Mouse (Mus musculus) forebrain, embryonic 12.5 days (tissue): ENCODE data around the gene Fuz. TPM values are rescaled to one million over a fixed set of nuclear protein-coding genes. Genes with fewer than 3 reads are reported as not detected.
"Not testable (repeated sequence)": the region's sequence is repeated elsewhere in the genome, so short reads cannot be mapped to it uniquely, and the experiment has no call there.

Experiments
- ATAC-seq: fragments of 200-750 bp; cut with Nextera tagmentation; 2 replicates; pipeline ENCODE4 v1.8.0; 2017; ENCODE audit warnings: moderate TSS enrichment; ENCODE audit not compliant: low FRiP score
- H3K27ac ChIP-seq: fragments of 300-500 bp; sonication (generic); 2 replicates; pipeline ENCODE4 v1.5.1; 2016; ENCODE audit warnings: mild to moderate bottlenecking
- H3K27me3 ChIP-seq: fragments of 300-500 bp; sonication (generic); 2 replicates; pipeline ENCODE4 v1.6.1; 2016; ENCODE audit warnings: mild to moderate bottlenecking
- H3K36me3 ChIP-seq: fragments of 300-500 bp; sonication (generic); replicated peaks from 2 replicates; pipeline ENCODE4 v1.6.1; 2016; ENCODE audit warnings: mild to moderate bottlenecking
- H3K4me1 ChIP-seq: fragments of 300-500 bp; sonication (generic); 2 replicates; pipeline ENCODE4 v1.6.1; 2016
- H3K4me2 ChIP-seq: fragments of 300-500 bp; sonication (generic); 2 replicates; pipeline ENCODE4 v1.6.1; 2016; ENCODE audit warnings: mild to moderate bottlenecking, moderate library complexity
- H3K4me3 ChIP-seq: fragments of 300-500 bp; sonication (generic); replicated peaks from 2 replicates; pipeline ENCODE4 v1.5.1; 2016; ENCODE audit warnings: mild to moderate bottlenecking
- H3K9ac ChIP-seq: fragments of 300-500 bp; sonication (generic); 2 replicates; pipeline ENCODE4 v1.6.1; 2016; ENCODE audit warnings: mild to moderate bottlenecking
- H3K9me3 ChIP-seq: fragments of 300-500 bp; sonication (generic); 2 replicates; pipeline ENCODE4 v1.6.1; 2016
- WGBS: fragments of 180-500 bp; shearing (Covaris S2); methylation state at CpG from one replicate; pipeline ENCODE4 v1.1.7; 2016; 5-methylcytosine and 5-hydroxymethylcytosine counted together
- polyA plus RNA-seq: library from polyadenylated mRNA; unstranded; fragments of >200 nt; fragmentation: Nextera tagmentation; extraction: Ambion mirVana; gene quantifications from 2 replicates; pipeline ENCODE4 v1.2.1, GENCODE M21; 2016

Gene Fuz
- polyA plus RNA-seq, 1 experiment from 2014 or later: 27.4 TPM

DNA sequence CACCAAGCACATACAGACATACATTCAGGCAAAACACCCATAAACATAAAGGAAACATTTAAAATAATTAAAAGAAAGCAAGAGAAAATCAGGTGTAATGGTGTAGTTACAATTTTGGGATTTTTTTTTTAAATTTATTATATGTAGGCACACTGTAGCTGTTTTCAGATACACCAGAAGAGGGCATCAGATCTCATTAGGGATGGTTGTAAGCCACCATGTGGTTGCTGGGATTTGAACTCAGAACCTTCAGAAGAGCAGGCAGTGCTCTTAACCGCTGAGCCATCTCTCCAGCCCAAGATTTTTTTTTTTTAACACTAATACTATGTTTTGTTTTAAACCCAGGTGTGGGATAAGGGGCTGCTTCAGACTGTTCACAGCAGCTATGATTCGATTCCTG, 24.1 kb upstream of the Fuz start:
- Histone ChIP-seq H3K36me3 (peaks cover 19% of the 10 kb centered on the region), H3K4me1 (peaks cover 30% of the 10 kb centered on the region)
- not testable (repeated sequence) for H3K9ac ChIP-seq, H3K9me3 ChIP-seq, H3K27me3 ChIP-seq, H3K4me2 ChIP-seq, H3K27ac ChIP-seq, H3K4me3 ChIP-seq, ATAC-seq
- WGBS: 90% methylated on average over 2 of the region's 2 CpGs

DNA sequence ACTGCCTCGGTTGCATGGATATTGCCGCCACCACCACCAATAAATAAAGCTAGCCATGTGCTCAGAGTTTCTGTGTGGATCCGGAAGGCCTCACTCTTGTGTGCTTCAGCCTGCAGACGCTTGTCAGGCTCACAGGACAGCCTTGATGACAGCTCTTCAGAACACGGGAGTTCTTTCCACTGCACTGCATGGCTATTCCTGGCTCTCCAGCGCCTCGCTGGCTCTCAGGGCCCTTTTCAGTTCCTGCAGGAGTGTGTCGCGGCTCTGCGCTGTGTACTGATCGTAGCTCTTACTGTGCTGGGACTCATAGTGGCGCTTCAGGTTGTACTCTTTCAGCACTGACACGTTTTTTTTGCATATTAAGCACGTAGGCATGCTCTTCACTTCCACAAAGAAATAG, 18.0 kb upstream of the Fuz start:
- Histone ChIP-seq H3K9ac (no peak overlapping the region), H3K4me1 (peaks cover 1% of the 10 kb centered on the region; the same call in 1 of the 2 replicates), H3K27ac (no peak overlapping the region), H3K36me3 (peaks cover 70% of the 10 kb centered on the region), H3K27me3 (no peaks in the 10 kb centered on the region), H3K4me2 (no peak overlapping the region), H3K4me3 (no peak overlapping the region), H3K9me3 (no peaks in the 10 kb centered on the region)
- WGBS: 91% methylated on average over 14 of the region's 14 CpGs
- ATAC-seq: no peak

DNA sequence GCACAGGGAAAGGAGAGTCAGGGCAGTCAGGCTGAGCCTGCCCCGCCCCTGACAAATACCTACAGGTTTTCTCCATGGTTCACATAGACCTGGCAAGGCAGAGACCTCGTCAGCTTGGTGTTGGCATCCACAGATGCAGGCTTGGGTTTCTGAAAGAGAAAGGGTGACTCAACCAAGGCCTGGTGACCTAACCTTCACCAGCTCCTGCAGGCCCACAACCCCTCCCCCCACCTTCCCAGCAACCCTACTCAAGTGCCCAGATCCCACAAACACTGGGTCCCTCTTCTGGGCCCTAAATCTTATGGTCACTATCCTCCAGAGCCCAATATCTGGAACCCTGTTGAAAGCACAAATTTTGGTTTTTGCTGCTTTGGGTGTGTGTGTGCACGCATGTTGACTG, 12.8 kb upstream of the Fuz start:
- H3K4me1 ChIP-seq: no peaks in the 10 kb centered on the region; the same call in 1 of the 2 replicates
- H3K27ac ChIP-seq: no peak overlapping the region
- H3K27me3 ChIP-seq: no peaks in the 10 kb centered on the region
- no peak for ATAC-seq
- no peak overlapping the region for H3K4me3 ChIP-seq
- 93% methylated on average over 3 of the region's 3 CpGs for WGBS
- H3K36me3 ChIP-seq: peaks cover 85% of the 10 kb centered on the region
- H3K9me3 ChIP-seq: no peaks in the 10 kb centered on the region
- no peak overlapping the region for H3K9ac ChIP-seq
- no peak overlapping the region for H3K4me2 ChIP-seq

DNA sequence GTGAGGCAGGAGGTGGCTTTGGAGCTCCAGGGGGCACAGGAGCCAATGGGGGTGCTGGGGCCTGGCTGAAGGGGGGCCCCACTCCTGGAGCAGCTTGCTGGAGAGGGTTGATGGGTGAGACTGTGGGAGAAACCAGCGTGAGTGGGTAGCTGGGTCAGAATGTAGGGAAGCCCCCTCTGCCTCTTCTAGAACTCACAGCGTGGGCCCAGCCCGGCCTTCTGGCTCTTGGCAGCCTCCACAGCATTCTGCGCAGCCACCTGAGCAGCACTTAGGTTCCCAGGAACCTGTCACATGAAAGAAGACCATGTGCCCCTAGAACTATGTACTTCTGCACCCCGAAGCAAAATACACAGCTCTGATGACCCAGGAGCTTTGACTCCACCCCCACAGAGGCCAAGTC, 11.2 kb upstream of the Fuz start:
- H3K27ac ChIP-seq: no peak overlapping the region
- no peak overlapping the region for H3K4me2 ChIP-seq
- H3K4me3 ChIP-seq: no peak overlapping the region
- H3K9ac ChIP-seq: no peak overlapping the region
- ATAC-seq: no peak
- no peaks in the 10 kb centered on the region for H3K9me3 ChIP-seq
- H3K36me3 ChIP-seq: peaks cover 85% of the 10 kb centered on the region
- no peaks in the 10 kb centered on the region; the same call in 1 of the 2 replicates for H3K4me1 ChIP-seq
- 99% methylated on average over 5 of the region's 5 CpGs for WGBS
- no peaks in the 10 kb centered on the region for H3K27me3 ChIP-seq

DNA sequence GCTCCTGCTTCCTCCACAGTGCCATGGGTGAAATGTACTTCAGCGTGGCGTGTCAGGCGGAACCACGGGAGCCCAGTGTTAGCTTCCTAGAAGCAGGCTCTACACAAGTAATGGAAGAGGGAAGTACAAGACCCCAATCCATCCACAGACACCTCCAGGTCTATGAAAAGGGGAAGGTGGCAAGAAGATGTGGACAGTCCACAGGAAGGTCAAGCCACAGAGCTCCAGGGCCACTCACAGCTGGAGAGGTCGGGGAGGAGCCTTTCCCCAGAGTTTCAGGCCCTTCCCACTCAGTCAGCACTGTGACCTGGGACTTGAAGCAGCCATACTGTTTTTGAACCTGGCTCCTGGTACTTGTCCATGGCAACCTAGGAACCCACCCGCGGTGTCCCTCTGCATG, 8.9 kb upstream of the Fuz start:
- 87% methylated on average over 7 of the region's 7 CpGs for WGBS
- no peak for ATAC-seq
- no peak overlapping the region for H3K27ac ChIP-seq
- peaks cover 70% of the 10 kb centered on the region for H3K36me3 ChIP-seq
- peaks cover 17% of the 10 kb centered on the region for H3K4me1 ChIP-seq
- no peaks in the 10 kb centered on the region for H3K27me3 ChIP-seq
- H3K4me3 ChIP-seq: no peak overlapping the region
- H3K4me2 ChIP-seq: no peak overlapping the region
- no peaks in the 10 kb centered on the region for H3K9me3 ChIP-seq
- no peak overlapping the region for H3K9ac ChIP-seq

DNA sequence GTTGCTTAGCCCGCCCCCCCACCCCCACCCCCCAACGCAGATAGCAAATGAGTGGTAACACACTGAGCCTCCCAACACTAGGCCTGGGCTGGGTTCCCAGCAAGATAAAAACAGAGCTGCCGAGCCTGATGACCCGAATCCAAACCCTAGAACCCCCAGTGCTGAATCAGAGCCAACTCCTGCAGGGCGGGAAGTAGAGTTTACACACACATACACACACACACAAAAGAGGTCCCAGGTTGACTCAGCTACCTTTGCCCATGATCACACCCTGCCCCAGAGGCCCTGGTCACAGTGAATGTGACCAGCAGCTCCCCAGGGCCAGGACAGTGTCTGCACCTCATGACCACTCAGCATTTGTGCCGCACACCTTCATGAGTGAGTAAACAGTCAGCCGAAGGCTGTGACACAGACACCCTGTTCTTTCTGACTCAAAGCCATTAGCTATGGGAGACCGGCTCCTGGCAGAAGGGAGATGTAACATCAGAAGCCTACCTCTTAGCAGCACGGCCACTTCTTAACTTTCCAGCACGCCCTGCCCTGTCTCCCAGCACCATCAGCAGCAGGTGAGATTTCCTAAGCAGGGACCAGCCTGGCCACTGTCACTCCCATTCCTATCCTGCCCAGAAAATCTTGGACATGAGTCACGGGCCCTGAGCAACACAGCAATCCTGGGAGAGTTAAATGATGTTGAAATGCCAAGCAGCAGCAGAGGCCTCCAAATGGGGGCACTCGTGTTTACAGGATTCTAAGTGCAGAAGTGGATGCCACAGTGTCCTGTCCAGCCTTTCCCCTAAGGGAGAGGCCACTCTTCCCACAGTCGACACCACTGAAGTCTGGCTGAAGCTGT, 7.4 kb upstream of the Fuz start:
- no peak overlapping the region for H3K4me2 ChIP-seq
- no peak overlapping the region; the same call in 1 of the 2 replicates for H3K9ac ChIP-seq
- ATAC-seq: no peak
- WGBS: 92% methylated on average over 13 of the region's 13 CpGs
- H3K36me3 ChIP-seq: peaks cover 57% of the 10 kb centered on the region
- H3K4me1 ChIP-seq: peaks cover 22% of the 10 kb centered on the region
- no peak overlapping the region for H3K27ac ChIP-seq
- H3K27me3 ChIP-seq: no peaks in the 10 kb centered on the region
- no peak overlapping the region for H3K4me3 ChIP-seq
- no peaks in the 10 kb centered on the region for H3K9me3 ChIP-seq

DNA sequence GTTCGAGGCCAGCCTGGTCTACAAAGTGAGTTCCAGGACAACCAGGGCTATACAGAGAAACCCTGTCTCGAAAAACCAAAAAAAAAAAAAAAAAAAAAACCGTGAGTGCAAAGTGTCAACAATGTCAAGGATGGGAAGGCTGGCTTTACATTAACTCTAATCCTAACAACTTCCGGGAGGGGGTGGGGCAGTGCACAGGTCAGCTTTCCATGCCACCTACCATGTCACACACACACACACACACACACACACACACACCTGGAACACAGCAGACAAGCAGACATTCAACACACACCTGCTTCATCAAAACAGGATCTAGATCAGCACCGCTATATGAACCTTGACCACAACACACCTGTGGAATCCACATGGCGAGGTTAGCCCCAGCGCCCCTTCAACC, 5.7 kb upstream of the Fuz start:
- ATAC-seq: no peak
- H3K36me3 ChIP-seq: peaks cover 42% of the 10 kb centered on the region
- peak overlapping the region; percentile 89 for H3K9ac ChIP-seq

DNA sequence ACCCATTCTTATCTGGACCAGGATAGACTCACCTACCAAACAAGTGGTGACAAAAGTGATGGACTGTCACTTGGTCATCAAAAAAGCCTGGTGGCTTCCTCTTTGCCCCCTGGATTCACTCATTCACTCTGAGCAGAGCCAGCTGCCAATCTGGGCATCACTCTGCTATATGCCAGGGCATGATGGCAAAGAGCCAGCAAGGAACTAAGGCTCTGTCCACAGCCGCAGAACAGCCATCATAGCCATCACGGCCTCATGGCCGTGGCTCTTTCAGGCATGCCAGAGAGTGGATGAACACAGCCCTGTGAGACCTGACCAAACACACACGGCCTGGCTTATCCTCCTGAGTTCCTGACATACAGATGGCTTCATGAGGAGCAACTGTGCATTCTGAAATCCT, 5.1 kb upstream of the Fuz start:
- ATAC-seq: no peak
- H3K27me3 ChIP-seq: no peaks in the 10 kb centered on the region
- no peaks in the 10 kb centered on the region for H3K9me3 ChIP-seq
- WGBS: 73% methylated on average over 4 of the region's 4 CpGs
- H3K27ac ChIP-seq: 0 out of 2 replicates have a peak overlapping the region, but pooled peaks have one; percentile 15
- H3K4me3 ChIP-seq: peak overlapping the region; percentile 83
- H3K36me3 ChIP-seq: peaks cover 37% of the 10 kb centered on the region
- H3K9ac ChIP-seq: peak overlapping the region; percentile 89
- peaks cover 41% of the 10 kb centered on the region for H3K4me1 ChIP-seq
- H3K4me2 ChIP-seq: peak overlapping the region; percentile 96

More for the DNA sequence above, 5.7 kb upstream of the Fuz start:
- 87% methylated on average over 7 of the region's 7 CpGs for WGBS
- H3K4me1 ChIP-seq: peaks cover 39% of the 10 kb centered on the region
- H3K4me3 ChIP-seq: peak overlapping the region; percentile 83; the same call in 1 of the 2 replicates
- H3K4me2 ChIP-seq: peak overlapping the region; percentile 96
- no peaks in the 10 kb centered on the region for H3K27me3 ChIP-seq
- no peaks in the 10 kb centered on the region for H3K9me3 ChIP-seq
- no peak overlapping the region for H3K27ac ChIP-seq

DNA sequence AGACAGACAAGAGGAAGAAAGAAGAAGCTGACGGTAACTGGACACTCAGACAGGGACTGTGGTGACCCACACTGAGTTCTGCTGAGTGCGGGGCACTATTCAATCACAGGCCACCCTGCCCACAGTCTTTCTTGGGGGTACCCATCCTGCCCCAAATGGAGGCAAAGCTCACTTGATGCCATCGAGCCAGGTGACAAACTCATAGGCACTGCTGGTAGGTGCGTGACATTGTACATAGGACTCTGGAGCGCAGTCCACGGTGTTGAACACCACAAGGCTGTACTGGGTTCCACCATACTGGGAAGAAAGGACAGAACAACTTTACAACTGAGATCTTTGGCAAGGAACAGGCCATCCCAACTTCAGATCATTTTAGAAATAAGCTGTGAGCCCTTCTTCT, 4.3 kb upstream of the Fuz start:
- Histone ChIP-seq H3K4me3 (peak overlapping the region; percentile 83), H3K27me3 (no peaks in the 10 kb centered on the region), H3K9ac (peak overlapping the region; percentile 89), H3K36me3 (peaks cover 28% of the 10 kb centered on the region), H3K27ac (peak overlapping the region; percentile 98), H3K9me3 (no peaks in the 10 kb centered on the region), H3K4me2 (peak overlapping the region; percentile 96), H3K4me1 (peaks cover 45% of the 10 kb centered on the region)
- no peak for ATAC-seq
- WGBS: 20% methylated on average over 6 of the region's 6 CpGs

DNA sequence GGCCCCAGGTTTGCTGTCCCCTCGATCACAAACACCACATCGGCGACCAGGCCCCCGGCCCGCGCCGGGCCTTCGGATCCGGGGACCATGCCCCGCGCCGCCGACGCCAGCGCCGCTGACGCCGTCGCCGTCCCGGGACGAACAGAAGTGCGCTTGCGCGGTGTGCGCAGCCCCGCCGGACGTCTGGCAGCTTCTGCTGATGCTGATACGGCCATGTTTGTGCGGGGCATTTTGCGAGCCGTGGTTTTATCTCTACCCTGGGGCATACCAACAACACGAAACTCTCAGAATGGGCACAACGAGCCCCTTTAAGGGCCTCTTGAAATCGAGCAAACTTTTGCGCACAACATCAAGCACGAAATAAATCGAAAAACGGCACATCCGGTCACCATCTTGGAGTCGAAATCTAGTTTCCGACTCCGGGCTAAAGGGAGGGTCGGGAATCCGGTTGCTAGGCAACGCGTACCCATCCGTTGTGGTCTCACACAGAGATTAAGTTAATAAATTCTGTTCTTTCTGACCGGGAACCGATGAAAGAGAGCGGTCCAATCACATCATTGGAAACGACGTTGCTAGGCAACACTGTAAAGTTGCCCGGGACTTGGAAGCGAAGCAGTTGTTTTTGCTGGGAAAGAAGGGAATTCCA, 3.5 kb upstream of the Fuz start, which contains the start of gene Med25:
Med25 (minus strand) TSS at position 437 of the 646 bp plus-strand sequence.
- under 1% methylated on average over 56 of the region's 56 CpGs for WGBS
- peak within 1 kb of the TSS; percentile 83 for H3K4me3 ChIP-seq
- H3K36me3 ChIP-seq: peaks cover 25% of the 10 kb centered on the region
- H3K4me1 ChIP-seq: peaks cover 53% of the 10 kb centered on the region
- no peaks in the 10 kb centered on the region for H3K9me3 ChIP-seq
- ATAC-seq: peak; percentile 82
- H3K27me3 ChIP-seq: no peaks in the 10 kb centered on the region
- H3K27ac ChIP-seq: peak within 1 kb of the TSS; percentile 98
- peak within 1 kb of the TSS; percentile 96 for H3K4me2 ChIP-seq
- peak within 1 kb of the TSS; percentile 89 for H3K9ac ChIP-seq

DNA sequence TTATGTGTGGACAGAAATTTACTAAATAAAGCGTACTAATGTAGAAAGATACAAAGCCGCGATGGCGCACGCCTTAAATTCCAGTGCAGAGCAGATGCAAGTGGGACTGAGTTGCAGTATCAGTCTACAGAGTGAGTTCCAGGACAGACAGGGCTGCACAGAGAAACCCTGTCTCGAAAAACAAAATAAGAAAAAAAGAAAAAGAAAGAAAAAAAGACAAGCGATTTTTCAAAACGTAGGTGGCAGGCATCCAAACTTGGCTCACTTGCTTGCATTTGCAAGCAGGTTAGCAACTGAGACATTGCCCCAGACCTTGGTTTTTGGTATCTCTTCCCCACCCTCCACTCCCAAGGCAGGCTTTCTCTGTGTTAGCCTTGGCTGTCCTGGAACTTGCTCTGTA, 2.7 kb upstream of the Fuz start:
- peak overlapping the region; percentile 47 for H3K4me2 ChIP-seq
- 9% methylated on average over 8 of the region's 8 CpGs for WGBS
- no peaks in the 10 kb centered on the region for H3K9me3 ChIP-seq
- H3K36me3 ChIP-seq: peaks cover 28% of the 10 kb centered on the region
- no peaks in the 10 kb centered on the region for H3K27me3 ChIP-seq
- no peak for ATAC-seq
- peak overlapping the region; percentile 83 for H3K4me3 ChIP-seq
- peaks cover 61% of the 10 kb centered on the region for H3K4me1 ChIP-seq
- H3K27ac ChIP-seq: peak overlapping the region; percentile 97
- peak overlapping the region; percentile 42 for H3K9ac ChIP-seq

DNA sequence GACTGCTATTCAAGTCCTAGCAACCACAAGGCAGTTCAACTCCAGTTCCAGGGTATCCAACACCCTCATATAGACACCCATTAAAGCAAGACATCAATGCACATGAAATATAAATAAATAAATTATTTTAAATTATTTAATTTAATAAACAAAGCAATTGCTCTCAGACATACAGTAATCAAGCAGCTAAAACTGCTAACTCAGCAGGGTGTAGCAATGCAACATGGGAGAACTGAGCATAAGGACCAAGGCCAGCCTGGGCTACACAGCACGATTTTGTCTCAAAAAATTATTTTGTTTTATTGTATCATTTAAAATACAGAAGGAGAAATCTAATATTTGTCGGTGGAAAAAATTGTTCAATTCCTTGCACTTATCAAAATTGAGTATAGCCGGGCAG, 1.7 kb upstream of the Fuz start:
- Histone ChIP-seq H3K9ac (no peak overlapping the region), H3K27ac (peak overlapping the region; percentile 97), H3K9me3 (no peaks in the 10 kb centered on the region), H3K4me2 (peak overlapping the region; percentile 47; the same call in 1 of the 2 replicates), H3K4me1 (peaks cover 70% of the 10 kb centered on the region), H3K36me3 (peaks cover 25% of the 10 kb centered on the region), H3K27me3 (no peaks in the 10 kb centered on the region), H3K4me3 (no peak overlapping the region)
- WGBS: 96% methylated on average over 3 of the region's 3 CpGs
- no peak for ATAC-seq
